Mouse (Mus musculus) olfactory bulb, adult 2 months (tissue): ENCODE data around the gene Slc38a10. TPM values are rescaled to one million over a fixed set of nuclear protein-coding genes. Genes with fewer than 3 reads are reported as not detected.

Source experiments
- H3K27ac ChIP-seq: fragments of 200-500 bp; 2 replicates; pipeline ENCODE4 v1.5.1; 2012; ENCODE audit warnings: low read depth, low read length; ENCODE audit not compliant: insufficient read depth
- H3K4me1 ChIP-seq: fragments of 200-500 bp; 2 replicates; pipeline ENCODE4 v1.6.1; 2012; ENCODE audit warnings: low read length; ENCODE audit not compliant: control insufficient read depth, insufficient read depth
- H3K4me3 ChIP-seq: fragments of 200-500 bp; 2 replicates; pipeline ENCODE4 v1.5.1; 2012; ENCODE audit warnings: mild to moderate bottlenecking, low read depth, low read length, moderate library complexity; ENCODE audit not compliant: insufficient read depth
- CTCF ChIP-seq: fragments of 200-500 bp; IDR thresholded peaks from 2 replicates; pipeline ENCODE4 v1.5.1; 2012; ENCODE audit warnings: low read depth, mild to moderate bottlenecking, low read length, moderate library complexity; ENCODE audit not compliant: insufficient read depth
- POLR2A ChIP-seq: fragments of 200-500 bp; IDR thresholded peaks from 2 replicates; pipeline ENCODE4 v1.6.1; 2012; ENCODE audit warnings: mild to moderate bottlenecking, low read depth, low read length, moderate library complexity; ENCODE audit not compliant: insufficient read depth
- WGBS: fragments of 180-500 bp; shearing (Covaris S2); methylation state at CpG from one replicate; pipeline ENCODE4 v1.1.7; 2018; 5-methylcytosine and 5-hydroxymethylcytosine counted together
- polyA plus RNA-seq: library from polyadenylated mRNA; stranded (reverse); fragments of >200 nt; gene quantifications from 2 replicates; pipeline ENCODE4 v1.2.4, GENCODE M21; 2012; ENCODE audit warnings: low replicate concordance; ENCODE audit not compliant: missing spikeins, insufficient read depth, insufficient read length

The Slc38a10 gene
- polyA plus RNA-seq, 1 experiment = 77.6 TPM

DNA sequence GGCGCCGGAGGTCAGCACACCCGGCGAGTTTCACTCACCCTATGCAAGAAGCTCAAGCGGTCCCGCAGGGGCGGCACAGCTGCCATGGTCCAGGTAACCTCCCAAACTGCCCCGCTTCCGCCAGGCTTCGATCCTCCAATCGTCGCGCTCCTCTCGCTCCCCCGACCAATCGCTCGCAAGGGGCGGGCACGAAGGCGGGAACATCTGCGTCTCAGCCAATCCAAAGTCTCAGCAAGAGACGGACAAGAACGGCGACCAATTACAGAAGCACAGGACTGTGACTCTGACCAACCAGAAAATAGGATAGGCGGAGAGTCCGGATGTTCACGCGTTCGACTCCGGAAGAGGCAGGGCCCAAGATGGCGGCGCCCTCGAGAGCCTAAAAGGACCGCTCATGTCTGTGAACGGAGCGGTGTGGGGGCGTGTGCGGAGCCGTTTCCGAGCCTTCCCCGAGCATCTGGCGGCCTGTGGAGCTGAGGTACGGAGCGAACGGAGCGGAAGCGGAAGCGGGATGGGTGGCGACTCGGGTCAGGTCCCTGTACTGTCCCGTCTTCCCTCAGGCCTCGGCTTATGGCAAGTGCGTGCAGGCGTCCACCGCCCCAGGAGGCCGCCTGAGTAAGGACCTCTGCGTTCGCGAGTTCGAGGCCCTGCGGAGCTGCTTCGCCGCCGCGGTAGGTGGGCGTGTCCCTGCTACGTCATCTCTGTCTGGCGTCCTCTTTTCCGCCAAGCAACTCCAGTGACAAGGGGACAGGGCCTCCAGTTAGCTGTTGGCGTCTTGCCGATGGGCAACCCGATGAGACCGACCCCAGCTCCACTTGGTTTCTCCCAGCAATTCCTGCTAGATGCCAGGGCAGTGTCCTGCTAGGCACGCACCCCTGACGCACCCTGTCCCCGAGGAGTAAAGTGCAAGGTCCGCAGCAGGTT, 52.3 kb downstream of the Slc38a10 start, which contains the start of the genes Tepsin and Ndufaf8:
Gene Tepsin (minus strand): TSS at position 144 of the 924 bp plus-strand sequence.
Gene Ndufaf8 (plus strand): TSS at position 341 of the 924 bp plus-strand sequence.
- TF ChIP-seq CTCF (0 out of 2 replicates have a peak, but pooled peaks have one; percentile 15), POLR2A (peak; percentile 26; the same call in 1 of the 2 replicates)
- under 1% methylated on average over 77 of the region's 77 CpGs for WGBS
- H3K4me3 ChIP-seq = peak within 1 kb of the TSS; percentile 80
- peaks cover 15% of the 10 kb centered on the region for H3K4me1 ChIP-seq
- H3K27ac ChIP-seq = peak within 1 kb of the TSS; percentile 61

DNA sequence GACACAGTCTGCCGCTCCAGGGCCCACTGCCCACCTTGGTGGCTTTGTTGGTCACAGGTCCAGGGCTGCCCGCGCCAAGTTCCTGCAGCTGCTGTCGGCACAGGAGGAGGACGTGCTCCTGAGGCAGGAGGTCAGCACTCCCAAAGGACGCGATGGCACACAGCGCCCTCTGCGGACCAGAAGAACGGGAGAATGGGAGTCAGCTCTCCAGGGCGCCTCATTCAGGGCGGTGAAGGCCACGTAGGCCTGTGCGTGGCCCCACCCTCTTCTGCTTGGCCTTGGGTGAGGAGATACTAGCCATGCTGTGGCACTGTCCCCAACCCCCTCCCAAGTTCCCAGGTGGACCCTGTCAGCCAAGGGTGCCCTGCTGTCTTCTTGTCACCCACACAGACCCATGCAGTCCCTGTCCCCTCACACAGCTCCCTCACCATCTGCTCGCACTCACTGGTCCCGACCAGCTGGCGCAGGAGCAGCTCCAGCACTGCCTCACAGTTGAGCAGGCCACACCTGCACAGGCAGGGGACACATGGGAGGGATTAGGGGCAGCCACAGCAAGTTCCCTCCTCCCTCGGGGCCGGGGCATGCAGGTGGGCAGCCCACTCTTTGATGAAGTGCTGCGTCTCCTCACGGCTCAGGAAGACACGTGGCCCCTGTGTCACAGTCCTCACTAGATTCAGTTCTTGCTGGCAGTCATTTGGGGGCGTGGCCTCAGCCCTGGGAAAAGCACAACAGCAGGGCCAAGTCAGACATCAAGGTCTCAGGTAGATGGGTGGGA, 58.1 kb downstream of the Slc38a10 start:
- Histone ChIP-seq H3K4me3 (no peak overlapping the region), H3K27ac (no peak overlapping the region)
- 78% methylated on average over 23 of the region's 23 CpGs for WGBS

DNA sequence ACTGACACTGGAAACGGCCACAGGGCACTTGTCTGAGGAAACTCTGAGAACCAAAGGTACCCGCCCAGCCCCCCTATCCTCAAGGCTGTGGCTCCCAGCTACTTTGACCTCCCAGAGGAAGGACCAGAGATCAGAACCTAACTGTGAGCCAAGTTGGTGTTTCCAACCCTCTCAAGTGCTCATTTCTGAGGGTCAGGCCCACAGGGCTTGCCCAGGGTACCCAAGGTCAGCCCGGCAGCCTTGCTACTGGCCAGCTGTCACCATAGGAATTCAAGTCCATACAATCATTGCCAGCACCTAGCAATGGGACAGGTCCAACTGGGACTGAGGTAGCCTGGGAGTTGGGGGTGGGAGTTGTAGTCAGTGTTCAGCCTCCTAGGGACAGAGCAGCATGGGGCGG, 60.5 kb downstream of the Slc38a10 start:
- TF ChIP-seq POLR2A (no peak), CTCF (no peak)
- no peak overlapping the region for H3K27ac ChIP-seq
- no peak overlapping the region for H3K4me3 ChIP-seq
- H3K4me1 ChIP-seq = 0 out of 2 replicates have a peak, but pooled peaks cover 3% of the 10 kb centered on the region
- 90% methylated on average over 4 of the region's 4 CpGs for WGBS

More for the DNA sequence above, 58.1 kb downstream of the Slc38a10 start:
- peaks cover 4% of the 10 kb centered on the region; the same call in 1 of the 2 replicates for H3K4me1 ChIP-seq
- TF ChIP-seq CTCF (no peak), POLR2A (no peak)

DNA sequence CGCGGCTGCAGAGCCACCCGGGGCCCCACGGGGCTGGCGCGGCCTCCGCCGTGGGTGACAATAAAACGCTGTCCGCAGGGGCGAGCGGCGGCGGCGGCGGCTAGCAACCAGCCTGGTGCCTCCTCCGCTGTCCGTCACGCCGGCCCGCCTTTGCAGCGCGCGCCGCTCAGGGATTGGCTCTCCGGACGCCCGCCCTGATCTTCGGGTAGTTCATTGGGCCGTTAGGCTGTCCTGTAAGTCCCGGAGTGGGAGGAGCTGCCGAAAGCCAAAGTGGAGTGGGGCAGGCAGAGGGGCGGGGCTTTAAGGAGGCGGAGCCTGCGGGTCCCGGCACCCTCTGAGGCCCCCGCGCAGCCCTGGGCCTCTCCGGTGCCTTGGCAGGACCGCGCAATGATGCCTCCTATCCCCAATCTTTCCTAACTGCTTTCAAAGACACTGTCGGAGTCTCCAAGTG, 64.4 kb downstream of the Slc38a10 start, which contains the start of gene Cep131:
Gene Cep131 (minus strand): TSS at position 126 of the 451 bp plus-strand sequence.
- TF ChIP-seq CTCF (no peak), POLR2A (peak; percentile 95)
- H3K4me1 ChIP-seq = peaks cover 22% of the 10 kb centered on the region
- WGBS = 0% methylated on average over 42 of the region's 42 CpGs

DNA sequence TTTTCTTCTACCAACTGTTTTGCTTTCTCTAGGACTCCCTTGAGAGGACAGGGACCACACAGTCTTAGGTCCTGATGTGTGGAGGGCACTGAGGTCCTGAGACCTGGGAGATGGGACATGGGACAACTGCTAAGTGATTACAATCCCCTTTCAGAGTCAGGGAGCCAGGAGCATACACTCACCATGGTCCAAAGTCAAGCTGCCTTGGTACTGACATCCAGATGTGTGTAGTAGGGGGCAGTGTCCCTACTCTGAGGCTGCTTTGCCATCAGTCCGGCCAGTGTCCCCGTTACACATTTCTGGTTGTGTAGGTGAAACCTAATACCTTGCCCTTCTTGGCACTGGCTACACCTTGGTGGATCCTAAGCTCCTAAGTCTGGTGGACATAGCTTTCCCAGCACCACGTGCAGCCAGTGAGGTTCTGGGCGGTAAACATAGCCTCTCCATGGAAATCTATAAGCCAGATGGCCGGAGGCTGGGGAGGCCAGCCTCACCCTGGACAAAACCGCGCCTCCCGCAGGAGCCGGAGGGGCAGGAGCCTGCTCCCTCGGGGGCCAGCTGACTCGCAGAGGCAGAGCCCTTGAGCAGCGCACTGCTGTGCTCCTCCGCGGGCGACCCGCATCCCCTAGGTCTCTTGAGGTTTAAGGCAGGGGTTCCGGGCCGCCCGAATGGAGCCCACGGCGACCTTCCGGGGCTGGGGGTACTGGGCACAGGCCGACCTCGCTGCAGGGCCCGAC, 65.1 kb downstream of the Slc38a10 start:
- Histone ChIP-seq H3K27ac (peak overlapping the region; percentile 44), H3K4me3 (peak overlapping the region; percentile 64), H3K4me1 (peaks cover 26% of the 10 kb centered on the region)
- WGBS = under 1% methylated on average over 25 of the region's 25 CpGs
- no peak for TF ChIP-seq POLR2A
- no peak for TF ChIP-seq CTCF

More for the DNA sequence above, 64.4 kb downstream of the Slc38a10 start, which contains the start of gene Cep131:
- Histone ChIP-seq H3K4me3 (peak within 1 kb of the TSS; percentile 64), H3K27ac (peak within 1 kb of the TSS; percentile 44)

DNA sequence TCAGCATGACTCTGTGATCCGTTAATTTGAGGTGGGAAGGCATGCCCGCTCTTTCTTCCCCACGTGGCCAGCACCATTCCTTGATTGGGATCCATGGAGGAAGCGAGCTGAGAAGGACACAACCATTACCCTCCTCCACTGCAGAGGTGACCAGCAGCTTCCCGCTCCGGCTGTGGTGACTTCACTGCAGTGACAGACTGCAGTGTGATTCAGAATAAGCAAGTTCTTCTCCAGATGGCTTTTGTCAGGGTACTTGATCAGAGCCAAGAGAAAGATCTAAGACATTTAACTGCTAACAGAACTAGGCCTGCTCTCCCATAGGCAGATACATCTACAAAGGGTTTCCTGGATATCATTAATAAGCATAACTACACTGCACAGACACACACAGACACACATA, 70.9 kb downstream of the Slc38a10 start:
- H3K4me1 ChIP-seq = peaks cover 35% of the 10 kb centered on the region
- WGBS = 83% methylated on average over 6 of the region's 6 CpGs
- H3K27ac ChIP-seq = no peak overlapping the region
- TF ChIP-seq CTCF (no peak), POLR2A (no peak)
- no peak overlapping the region for H3K4me3 ChIP-seq

DNA sequence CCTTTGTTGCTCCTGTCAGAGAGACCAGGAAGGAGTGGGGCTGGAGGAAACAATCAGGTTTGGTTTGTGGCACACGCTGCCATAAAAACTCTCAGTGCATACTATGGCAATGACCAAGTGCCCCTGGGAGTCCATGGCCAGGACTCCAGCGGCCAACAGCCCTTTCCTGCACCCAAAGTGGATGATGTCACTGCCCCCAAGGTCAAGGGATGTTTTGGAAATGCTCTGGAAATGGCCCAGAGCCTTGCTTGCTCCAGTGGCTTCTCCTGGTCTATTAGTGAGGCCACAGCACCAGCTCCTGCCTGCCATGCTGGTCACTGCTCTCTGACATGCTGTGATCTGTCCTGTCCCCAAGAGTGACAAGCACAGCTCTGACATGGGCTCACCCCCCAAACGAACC, 75.0 kb downstream of the Slc38a10 start:
- no peak overlapping the region for H3K4me3 ChIP-seq
- H3K4me1 ChIP-seq = peaks cover 30% of the 10 kb centered on the region
- WGBS = 80% methylated on average over 3 of the region's 3 CpGs
- TF ChIP-seq CTCF = no peak
- TF ChIP-seq POLR2A = no peak
- no peak overlapping the region for H3K27ac ChIP-seq

DNA sequence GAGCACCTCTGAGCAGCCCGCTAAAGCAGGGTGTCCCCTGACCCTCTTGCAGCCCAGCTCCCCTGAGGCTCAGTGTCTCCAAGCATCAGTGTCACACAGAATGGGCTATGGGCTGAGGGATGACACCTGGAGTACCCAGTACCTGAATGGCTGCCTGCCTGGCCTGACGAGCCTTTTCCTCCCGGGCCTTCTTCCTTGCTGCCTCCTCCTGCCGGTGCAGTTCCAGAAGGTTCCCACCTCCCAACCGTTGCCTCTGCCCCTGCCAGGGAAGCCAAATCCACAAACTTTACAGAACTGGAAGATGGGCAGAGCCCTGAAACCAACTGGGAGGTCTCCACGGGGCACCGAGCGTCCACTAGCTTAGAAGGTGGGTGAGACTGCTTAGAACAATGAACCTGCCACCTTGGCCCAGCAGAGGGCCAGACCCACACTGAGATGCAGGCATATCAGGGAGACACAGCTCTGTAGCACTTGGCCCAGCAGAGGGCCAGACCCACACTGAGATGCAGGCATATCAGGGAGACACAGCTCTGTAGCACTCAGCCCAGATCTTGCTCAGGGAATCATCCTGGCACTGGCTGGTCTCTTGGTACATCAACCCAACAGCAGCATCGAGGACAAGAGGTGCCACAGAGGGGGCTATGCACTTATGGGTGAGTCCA, 78.0 kb downstream of the Slc38a10 start:
- TF ChIP-seq CTCF (no peak), POLR2A (no peak)
- H3K27ac ChIP-seq = no peak overlapping the region
- WGBS = 86% methylated on average over 9 of the region's 9 CpGs
- H3K4me1 ChIP-seq = peaks cover 26% of the 10 kb centered on the region
- no peak overlapping the region for H3K4me3 ChIP-seq
